Mouse (Mus musculus) v-Abl transformed pro-B cells (cell line): ENCODE results near the gene Ranbp10.

ENCODE experiments used
- in situ Hi-C, 2 experiments: fragments of 400-800 bp; cut with MboI; formaldehyde crosslinking; loops; one replicate each; pipeline ENCODE4 v1.15.1; 2025; ENCODE audit not compliant: unreplicated experiment in 2 of 2

The Ranbp10 gene

DNA sequence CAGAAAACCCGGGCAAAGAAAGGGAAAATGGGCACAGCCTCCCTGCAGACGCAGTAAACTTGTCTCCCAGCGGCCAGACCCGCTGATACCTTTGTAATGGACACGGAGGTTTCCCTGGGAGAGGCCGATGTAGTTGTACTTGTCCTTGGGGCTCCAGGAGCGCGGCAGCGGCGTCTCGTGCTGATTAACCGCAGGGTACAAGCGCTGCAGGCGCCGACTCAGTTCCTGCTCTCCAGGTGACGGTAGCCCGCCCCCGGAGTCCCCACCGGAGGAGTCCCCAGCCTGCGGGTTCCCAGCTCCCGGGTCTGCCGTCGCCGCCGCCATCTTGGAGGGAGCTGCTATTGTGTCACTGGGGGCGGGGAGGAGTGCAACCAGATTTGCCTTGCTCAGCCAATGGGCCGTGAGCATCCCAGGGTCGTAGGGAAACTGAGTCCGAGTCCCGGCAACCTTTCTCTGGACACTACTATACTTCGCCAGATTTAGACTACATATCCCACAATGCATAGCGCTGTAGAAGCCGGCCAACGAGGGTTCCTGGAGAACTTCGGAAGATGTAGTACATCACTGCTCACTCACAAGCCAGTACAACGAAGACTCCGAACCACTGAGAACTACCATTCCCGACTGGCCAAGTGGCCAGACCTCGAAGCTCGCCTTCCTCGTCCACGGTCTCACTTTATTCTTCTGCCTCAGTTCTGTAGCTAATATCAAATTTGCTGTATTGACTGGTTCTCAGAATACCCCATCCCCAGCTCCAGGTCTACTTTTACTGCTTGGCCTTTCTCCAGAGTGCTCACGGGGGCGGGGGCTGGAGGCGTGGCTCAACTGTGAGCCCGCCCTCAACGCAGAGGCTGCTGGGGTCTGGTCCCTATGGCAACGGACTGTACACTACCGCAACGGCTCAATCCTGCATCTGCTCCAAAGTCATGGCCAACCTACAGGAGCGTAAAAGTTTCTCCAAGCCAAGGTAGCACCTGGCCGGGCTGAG, at the start of gene Ranbp10, which contains the start of gene Tsnaxip1:
TSS of gene Ranbp10 (minus strand) at position 490 of the 988 bp plus-strand sequence.
TSS of gene Tsnaxip1 (plus strand) at position 871 of the 988 bp plus-strand sequence.
- in situ Hi-C loops, result no loop called here

DNA sequence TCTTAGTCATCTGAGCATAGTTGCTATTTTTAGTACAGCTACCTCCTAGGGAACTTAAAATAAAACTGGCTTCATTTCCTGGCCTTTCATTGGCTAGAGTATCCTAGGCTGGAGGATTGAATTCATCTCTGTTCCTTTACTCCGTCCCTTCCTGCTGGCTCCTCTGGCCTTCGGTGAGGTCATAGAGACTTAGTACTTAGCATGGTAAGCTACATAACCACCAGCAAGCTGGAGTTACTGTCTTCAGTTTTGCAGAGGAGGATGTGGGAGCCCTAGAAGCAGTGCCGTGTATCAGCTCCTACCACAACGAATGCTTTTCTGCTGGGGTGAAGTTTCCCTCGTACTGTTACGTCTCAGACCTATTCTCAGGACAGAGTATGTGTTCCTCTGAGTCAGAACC, 47.2 kb upstream of the Ranbp10 start:
- in situ Hi-C loops, result no loop called here

- in situ Hi-C loops, result no loop called here
These were observed 39.3 kb upstream of the Ranbp10 start for GRCm38 (mm10) chr8:105866364-105867029.

DNA sequence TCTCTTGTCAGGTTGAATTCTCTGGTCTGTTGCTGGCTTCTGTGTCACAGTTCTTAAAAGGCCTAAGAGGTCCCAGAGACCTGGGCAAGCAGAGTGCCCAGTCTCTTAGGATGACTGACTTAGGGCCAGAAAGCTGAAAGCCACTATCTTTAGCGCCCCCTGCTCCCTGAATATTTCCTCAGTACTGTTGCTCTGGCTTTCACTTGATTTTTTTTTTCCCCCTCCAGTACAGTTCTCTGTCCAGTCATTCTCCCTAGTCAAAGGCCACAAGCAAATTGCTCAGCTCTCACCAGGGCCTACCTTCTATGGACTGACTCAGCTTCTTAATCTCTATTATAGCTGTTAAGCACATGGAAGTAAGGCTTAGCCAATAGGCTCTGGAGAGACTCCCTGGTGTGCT, 34.8 kb upstream of the Ranbp10 start:
- in situ Hi-C loops, result no loop called here

DNA sequence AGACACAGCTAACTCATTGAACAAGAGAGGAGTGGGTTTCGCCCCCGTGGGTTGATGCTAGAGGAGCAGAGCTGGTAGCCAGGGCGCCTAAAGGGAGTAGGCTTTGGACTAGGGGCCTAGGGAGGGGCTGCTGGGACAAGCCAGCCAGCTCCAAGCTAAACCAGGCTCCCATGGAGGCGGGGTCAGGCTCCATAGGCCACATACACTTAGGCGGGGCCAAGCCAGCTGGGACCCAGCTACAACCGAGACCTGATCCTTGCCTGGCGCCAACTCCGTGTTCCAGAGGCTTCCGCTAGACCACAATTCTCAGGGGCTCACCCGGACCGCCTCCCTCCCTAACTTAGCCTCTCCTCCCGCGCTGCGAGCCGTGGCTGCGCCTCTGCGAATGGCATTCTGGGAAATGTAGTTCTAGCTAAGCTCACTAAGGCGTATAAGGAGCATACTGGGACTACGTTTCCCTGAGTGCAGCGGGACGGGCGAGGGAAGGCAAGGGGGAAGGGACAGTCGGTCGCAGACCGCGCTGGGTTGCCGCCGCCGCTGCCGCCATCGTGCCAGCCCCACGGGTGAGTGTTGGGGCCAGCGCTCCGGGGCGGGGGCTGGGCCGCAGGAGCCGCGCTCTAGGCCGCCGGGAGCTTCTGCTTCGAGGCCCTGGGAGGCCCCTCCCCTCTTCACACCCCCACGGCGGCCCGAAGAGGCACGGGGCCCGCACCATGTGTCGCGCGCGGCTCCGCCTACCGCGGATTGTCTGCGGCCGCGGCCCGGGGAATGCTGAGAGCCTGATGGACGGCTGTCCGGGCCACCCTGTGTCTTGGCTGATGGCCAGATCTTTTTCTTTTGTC, 33.2 kb upstream of the Ranbp10 start, which contains the start of gene Nutf2:
TSS of gene Nutf2 (plus strand) at position 438 of the 839 bp plus-strand sequence.
- in situ Hi-C loops, result no loop called here

DNA sequence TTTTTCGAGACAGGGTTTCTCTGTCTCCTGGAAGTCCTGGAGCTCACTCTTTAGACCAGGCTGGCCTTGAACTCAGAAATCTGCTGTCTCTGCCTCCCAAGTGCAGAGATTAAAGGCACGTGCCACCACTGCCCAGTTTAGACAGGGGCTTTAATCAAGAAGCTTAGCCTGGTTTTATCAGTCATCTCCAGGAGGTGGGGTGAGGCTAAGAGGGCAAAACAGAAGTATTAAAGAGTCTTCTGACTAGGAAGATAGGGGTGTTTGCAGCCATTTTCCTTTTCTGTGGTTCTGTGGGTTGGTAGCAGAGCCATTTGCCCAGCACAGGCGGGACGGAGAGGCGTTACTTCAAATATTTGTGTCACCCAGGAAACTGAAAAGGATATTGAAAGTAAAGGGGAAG, 32.2 kb upstream of the Ranbp10 start:
- in situ Hi-C loops, result no loop called here

- in situ Hi-C loops, result no loop called here
These were observed 31.3 kb upstream of the Ranbp10 start for GRCm38 (mm10) chr8:105858495-105858894.

- in situ Hi-C loops, result no loop called here
These were observed 29.2 kb upstream of the Ranbp10 start for GRCm38 (mm10) chr8:105856168-105856835.

GRCm38 (mm10) chr8:105855248-105856167, 28.4 kb upstream of the Ranbp10 start:
- in situ Hi-C loops, result no loop called here

DNA sequence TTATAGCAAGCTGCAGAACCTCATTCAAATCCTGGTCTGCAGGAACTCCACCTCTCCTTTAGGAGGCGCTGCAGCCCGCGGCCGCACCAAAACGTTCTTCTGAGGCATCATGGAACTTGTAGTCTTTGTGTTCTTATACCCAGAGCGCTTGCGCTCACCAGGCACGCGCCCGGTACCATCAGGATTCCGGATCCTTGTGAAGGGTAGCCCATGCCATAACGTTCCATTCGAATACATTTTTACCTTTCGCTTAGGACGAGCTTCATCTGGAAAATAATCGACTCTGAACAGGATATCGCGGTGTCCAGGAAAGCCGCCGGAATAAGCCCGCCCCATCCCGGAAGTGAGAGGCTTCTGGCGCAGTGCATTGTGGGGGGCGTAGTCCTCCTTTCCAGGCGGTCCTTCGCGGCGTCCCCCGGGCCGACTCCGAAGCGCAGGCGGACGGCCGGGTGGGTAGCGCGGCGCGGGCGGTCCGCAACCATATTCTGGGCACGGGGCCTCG, 27.6 kb upstream of the Ranbp10 start, which contains the start of gene Thap11:
TSS of gene Thap11 (plus strand) at position 418 of the 502 bp plus-strand sequence.
- in situ Hi-C loops, result no loop called here

- in situ Hi-C loops, result no loop called here
These were observed 27.2 kb upstream of the Ranbp10 start for GRCm38 (mm10) chr8:105854303-105854702.

- in situ Hi-C loops, result no loop called here
These were observed 26.0 kb upstream of the Ranbp10 start, which contains the start of gene Cenpt for GRCm38 (mm10) chr8:105853178-105853577. Gene Cenpt, minus strand, starts transcription at chr8:105853278.

- in situ Hi-C loops, result no loop called here
These were observed 25.1 kb upstream of the Ranbp10 start for GRCm38 (mm10) chr8:105852146-105852729.

DNA sequence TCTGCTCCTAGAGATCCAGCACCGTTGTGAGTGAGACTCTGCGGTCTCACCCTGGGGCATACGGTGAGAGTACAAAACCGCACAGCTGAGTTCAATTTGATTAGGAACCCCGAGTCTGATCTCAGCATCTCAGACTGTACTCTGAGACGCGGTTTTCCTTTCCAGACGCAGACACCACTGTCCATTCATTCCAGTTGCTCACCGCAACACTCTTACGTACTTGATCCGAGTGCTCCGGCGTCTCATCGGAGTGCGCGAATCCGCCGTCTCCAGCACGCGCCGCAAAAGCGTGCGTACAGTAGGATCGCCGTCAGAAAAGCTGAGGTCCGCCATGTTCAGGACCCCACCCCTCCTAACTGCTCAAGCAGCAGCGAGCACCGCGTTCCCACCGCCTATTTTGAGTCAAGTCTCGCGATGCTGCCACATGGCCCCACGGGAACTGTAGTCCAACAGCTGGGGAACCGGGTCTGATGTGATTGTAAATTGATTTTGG, 24.5 kb upstream of the Ranbp10 start:
- in situ Hi-C loops, result no loop called here

GRCm38 (mm10) chr8:105850611-105851010, 23.5 kb upstream of the Ranbp10 start:
- in situ Hi-C loops, result no loop called here

GRCm38 (mm10) chr8:105850014-105850413, 22.9 kb upstream of the Ranbp10 start:
- in situ Hi-C loops, result no loop called here

DNA sequence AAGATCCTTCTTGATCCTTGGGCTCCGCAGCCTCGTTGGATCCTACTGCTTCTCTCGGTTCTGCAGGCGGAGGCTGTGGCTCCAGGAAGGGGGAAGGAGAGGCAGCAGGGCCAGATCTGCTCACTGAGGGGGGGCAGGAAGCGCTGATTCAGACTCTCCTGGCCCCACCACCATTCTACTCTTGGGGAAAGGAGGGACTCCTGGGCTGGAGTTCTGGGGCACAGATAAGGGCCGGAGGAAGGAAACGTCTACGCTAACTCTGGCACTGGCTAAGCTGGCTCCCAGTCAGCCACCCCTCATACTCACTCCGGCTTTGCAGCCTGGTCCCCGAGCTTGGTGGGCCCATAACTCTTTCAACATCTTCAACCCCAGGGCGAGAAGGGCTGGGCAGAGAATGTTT, 19.5 kb upstream of the Ranbp10 start:
- in situ Hi-C loops, result no loop called here

GRCm38 (mm10) chr8:105839209-105839608, 12.1 kb upstream of the Ranbp10 start:
- in situ Hi-C loops, result no loop called here
